Mouse (Mus musculus) forebrain, embryonic 14.5 days (tissue): ENCODE measurements around the gene Hras. TPM values are rescaled to one million over a fixed set of nuclear protein-coding genes. Genes with fewer than 3 reads are reported as not detected.

Experiments
- ATAC-seq: fragments of 200-750 bp; cut with Nextera tagmentation; 2 replicates; pipeline ENCODE4 v1.8.0; 2017; ENCODE audit warnings: mild to moderate bottlenecking, moderate library complexity
- DNase-seq: peaks from one replicate; pipeline ENCODE4 v3.0.0-alpha.2; 2015; ENCODE audit warnings: low spot score
- H3K27ac ChIP-seq: fragments of 300-500 bp; sonication (generic); 2 replicates; pipeline ENCODE4 v1.5.1; 2014; ENCODE audit warnings: low read depth, mild to moderate bottlenecking, control low read depth, low read length, moderate library complexity
- H3K27me3 ChIP-seq: fragments of 300-500 bp; sonication (generic); replicated peaks from 2 replicates; pipeline ENCODE4 v1.6.1; 2014; ENCODE audit warnings: low read length, control low read depth, mixed read lengths; ENCODE audit not compliant: control insufficient read depth, insufficient read depth
- H3K36me3 ChIP-seq: fragments of 300-500 bp; sonication (generic); 2 replicates; pipeline ENCODE4 v1.6.1; 2014; ENCODE audit warnings: low read length, control low read depth; ENCODE audit not compliant: control insufficient read depth, insufficient read depth
- H3K4me1 ChIP-seq: fragments of 300-500 bp; sonication (generic); 2 replicates; pipeline ENCODE4 v1.6.1; 2014; ENCODE audit warnings: antibody characterized with exemption, low read length, control low read depth; ENCODE audit not compliant: control insufficient read depth, insufficient read depth
- H3K4me2 ChIP-seq: fragments of 300-500 bp; sonication (generic); 2 replicates; pipeline ENCODE4 v1.6.1; 2014; ENCODE audit warnings: mild to moderate bottlenecking, control low read depth, low read length
- H3K4me3 ChIP-seq: fragments of 300-500 bp; sonication (generic); 2 replicates; pipeline ENCODE4 v1.5.1; 2014; ENCODE audit warnings: low read depth, low read length, control low read depth
- H3K9ac ChIP-seq: fragments of 300-500 bp; sonication (generic); 2 replicates; pipeline ENCODE4 v1.6.1; 2014; ENCODE audit warnings: mild to moderate bottlenecking, low read length, control low read depth, moderate library complexity
- H3K9me3 ChIP-seq: fragments of 300-500 bp; sonication (generic); replicated peaks from 2 replicates; pipeline ENCODE4 v1.6.1; 2016; ENCODE audit warnings: low read length, control low read depth, mixed read lengths; ENCODE audit not compliant: control insufficient read depth
- WGBS: fragments of 180-500 bp; shearing (Covaris S2); extraction: QIAGEN DNeasy Blood & Tissue Kit; methylation state at CpG from one replicate; pipeline ENCODE4 v1.1.7; 2014; 5-methylcytosine and 5-hydroxymethylcytosine counted together
- polyA plus RNA-seq: library from polyadenylated mRNA; unstranded; fragments of >200 nt; fragmentation: Nextera tagmentation; extraction: Ambion mirVana; gene quantifications from 2 replicates; pipeline ENCODE4 v1.2.1, GENCODE M21; 2014

Gene Hras
- polyA plus RNA-seq, 1 experiment from 2014 or later, result 70.2 TPM

GRCm38 (mm10) chr7:141222696-141223215 is 29.0 kb upstream of the Hras start:
- ATAC-seq (no peak), DNase-seq (no peak)
- Histone ChIP-seq H3K4me2 (no peak overlapping the region; the same call in 1 of the 2 replicates), H3K4me3 (no peak overlapping the region), H3K27ac (peak overlapping the region; percentile 65; the same call in 1 of the 2 replicates), H3K9ac (no peak overlapping the region), H3K4me1 (peaks cover 7% of the 10 kb centered on the region), H3K27me3 (no peaks in the 10 kb centered on the region), H3K9me3 (no peaks in the 10 kb centered on the region), H3K36me3 (peaks cover 7% of the 10 kb centered on the region; the same call in 1 of the 2 replicates)
- 88% methylated on average over 4 of the region's 4 CpGs for WGBS

GRCm38 (mm10) chr7:141222126-141222467 is 28.3 kb upstream of the Hras start:
- Histone ChIP-seq H3K9ac (peak overlapping the region; percentile 59), H3K4me1 (peaks cover 7% of the 10 kb centered on the region), H3K27me3 (no peaks in the 10 kb centered on the region), H3K4me2 (peak overlapping the region; percentile 72), H3K27ac (peak overlapping the region; percentile 65), H3K9me3 (no peaks in the 10 kb centered on the region), H3K4me3 (peak overlapping the region; percentile 40), H3K36me3 (peaks cover 7% of the 10 kb centered on the region; the same call in 1 of the 2 replicates)
- DNase-seq (no peak), ATAC-seq (no peak)
- 9% methylated on average over 8 of the region's 8 CpGs for WGBS

- Histone ChIP-seq H3K27ac (peak overlapping the region; percentile 65), H3K9me3 (no peaks in the 10 kb centered on the region), H3K4me1 (peaks cover 9% of the 10 kb centered on the region), H3K4me3 (peak overlapping the region; percentile 40), H3K4me2 (peak overlapping the region; percentile 72), H3K9ac (peak overlapping the region; percentile 59), H3K27me3 (no peaks in the 10 kb centered on the region), H3K36me3 (peaks cover 7% of the 10 kb centered on the region; the same call in 1 of the 2 replicates)
- ATAC-seq (peak; percentile 98), DNase-seq (peak; percentile 98)
- 4% methylated on average over 43 of the region's 44 CpGs for WGBS
Measured at GRCm38 (mm10) chr7:141221249-141222125, 27.7 kb upstream of the Hras start.

- DNase-seq (no peak), ATAC-seq (no peak)
- Histone ChIP-seq H3K4me3 (no peak overlapping the region), H3K36me3 (peaks cover 7% of the 10 kb centered on the region; the same call in 1 of the 2 replicates), H3K4me2 (no peak overlapping the region), H3K4me1 (peaks cover 13% of the 10 kb centered on the region), H3K9me3 (no peaks in the 10 kb centered on the region), H3K27ac (no peak overlapping the region; the same call in 1 of the 2 replicates), H3K27me3 (no peaks in the 10 kb centered on the region), H3K9ac (no peak overlapping the region)
- 76% methylated on average over 1 of the region's 1 CpGs for WGBS
Measured at GRCm38 (mm10) chr7:141220377-141220776, 26.6 kb upstream of the Hras start.

- no peak overlapping the region for H3K27ac ChIP-seq
- H3K4me2 ChIP-seq, result no peak overlapping the region
- no peaks in the 10 kb centered on the region for H3K27me3 ChIP-seq
- ATAC-seq, result no peak
- WGBS, result 100% methylated on average over 1 of the region's 1 CpGs
- peaks cover 7% of the 10 kb centered on the region; the same call in 1 of the 2 replicates for H3K36me3 ChIP-seq
- DNase-seq, result no peak
- H3K9me3 ChIP-seq, result no peaks in the 10 kb centered on the region
- H3K4me1 ChIP-seq, result peaks cover 18% of the 10 kb centered on the region
- H3K9ac ChIP-seq, result no peak overlapping the region
- H3K4me3 ChIP-seq, result no peak overlapping the region
Measured at GRCm38 (mm10) chr7:141219558-141220099, 25.8 kb upstream of the Hras start.

GRCm38 (mm10) chr7:141218557-141219133 is 24.8 kb upstream of the Hras start:
- Histone ChIP-seq H3K27me3 (no peaks in the 10 kb centered on the region), H3K9ac (no peak overlapping the region), H3K4me1 (peaks cover 18% of the 10 kb centered on the region), H3K9me3 (no peaks in the 10 kb centered on the region), H3K36me3 (peaks cover 7% of the 10 kb centered on the region; the same call in 1 of the 2 replicates), H3K4me2 (no peak overlapping the region), H3K27ac (no peak overlapping the region), H3K4me3 (no peak overlapping the region)
- no peak for DNase-seq
- ATAC-seq, result no peak
- WGBS, result 94% methylated on average over 5 of the region's 5 CpGs

GRCm38 (mm10) chr7:141218141-141218540 is 24.3 kb upstream of the Hras start:
- H3K9ac ChIP-seq, result no peak overlapping the region
- no peak for DNase-seq

GRCm38 (mm10) chr7:141217343-141218013 is 23.7 kb upstream of the Hras start:
- Histone ChIP-seq H3K4me3 (no peak overlapping the region), H3K27me3 (no peaks in the 10 kb centered on the region), H3K9ac (no peak overlapping the region), H3K36me3 (peaks cover 7% of the 10 kb centered on the region; the same call in 1 of the 2 replicates), H3K9me3 (no peaks in the 10 kb centered on the region), H3K27ac (no peak overlapping the region), H3K4me2 (no peak overlapping the region), H3K4me1 (peaks cover 16% of the 10 kb centered on the region)
- 89% methylated on average over 17 of the region's 17 CpGs for WGBS
- DNase-seq (no peak), ATAC-seq (no peak)

More at GRCm38 (mm10) chr7:141218141-141218540, 24.3 kb upstream of the Hras start:
- H3K27ac ChIP-seq, result no peak overlapping the region
- no peak overlapping the region for H3K4me3 ChIP-seq
- no peaks in the 10 kb centered on the region for H3K27me3 ChIP-seq
- ATAC-seq, result no peak
- 83% methylated on average over 3 of the region's 3 CpGs for WGBS
- peaks cover 18% of the 10 kb centered on the region for H3K4me1 ChIP-seq
- no peaks in the 10 kb centered on the region for H3K9me3 ChIP-seq
- H3K36me3 ChIP-seq, result peaks cover 7% of the 10 kb centered on the region; the same call in 1 of the 2 replicates
- no peak overlapping the region for H3K4me2 ChIP-seq
